ENCODE assay signal across 10 mouse cellular contexts in the genomic region with DNA sequence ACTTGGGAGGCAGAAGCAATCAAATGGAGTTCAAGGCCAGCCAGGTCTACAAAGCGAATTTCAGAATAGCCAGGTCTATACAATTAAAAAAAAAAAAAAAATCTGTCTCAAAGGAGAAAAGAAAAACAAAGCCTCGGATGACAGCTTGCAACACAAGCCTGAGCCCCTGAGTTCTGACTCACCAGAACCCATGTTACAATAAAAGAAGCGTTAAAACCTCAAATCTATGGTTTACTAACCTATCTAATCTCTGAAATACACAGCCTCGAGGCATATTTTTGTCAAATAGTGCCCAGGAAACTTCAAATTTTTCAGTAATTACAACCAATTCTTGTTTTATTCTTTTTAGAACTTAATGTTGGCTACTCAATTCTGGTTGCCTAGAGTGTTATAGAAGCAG. TPM values are rescaled to one million over a fixed set of nuclear protein-coding genes. Genes with fewer than 3 reads are reported as not detected.
DNase-seq lines count a peak whose midpoint lies in the region; ATAC-seq and TF ChIP-seq lines count a peak whose summit lies in the region.
"Had no signal": no experiment of that assay in that cellular context is flagged by ENCODE, and none has a peak within 500 bp of the region (broad histone marks: within the 10 kb centered on the region; RNA-seq: fewer than 3 reads in every experiment).

No protein-coding gene starts in this region.

- H3K4me1 ChIP-seq in heart, embryonic 11.5 days (ENCODE audit: control insufficient read depth, insufficient read depth, low read length): peaks cover 6% of the 10 kb centered on the region; the same call in 1 of the 2 replicates
- no peaks in the 10 kb centered on the region for H3K4me1 ChIP-seq in lung, postnatal 0 days (ENCODE audit: insufficient read depth, low read depth, low read length)
- peaks cover 43% of the 10 kb centered on the region for H3K4me1 ChIP-seq in liver, embryonic 12.5 days
- H3K4me1 ChIP-seq in stomach, postnatal 0 days (replicated peaks; ENCODE audit: control insufficient read depth, insufficient read depth): no peaks in the 10 kb centered on the region
- no peaks in the 10 kb centered on the region; the same call in 1 of the 2 replicates for H3K4me1 ChIP-seq in kidney, adult 2 months (ENCODE audit: control insufficient read depth, insufficient read depth, low read length)

- H3K27ac ChIP-seq in heart, embryonic 11.5 days (ENCODE audit: low read depth, low read length): no peak overlapping the region
- peak overlapping the region; percentile 100 for H3K27ac ChIP-seq in lung, postnatal 0 days (ENCODE audit: low read length)
- H3K27ac ChIP-seq in liver, embryonic 12.5 days: peak overlapping the region; percentile 91
- H3K27ac ChIP-seq in stomach, postnatal 0 days (replicated peaks): no peak overlapping the region
- H3K27ac ChIP-seq in kidney, adult 2 months (ENCODE audit: insufficient read depth, low read depth, low read length): no peak overlapping the region

- H3K27me3 ChIP-seq in heart, embryonic 11.5 days (ENCODE audit: control insufficient read depth, insufficient read depth, low read length): no peaks in the 10 kb centered on the region
- H3K27me3 ChIP-seq in lung, postnatal 0 days (replicated peaks; ENCODE audit: insufficient read depth, low read length): no peaks in the 10 kb centered on the region
- no peaks in the 10 kb centered on the region; the same call in 1 of the 2 replicates for H3K27me3 ChIP-seq in liver, embryonic 12.5 days (replicated peaks)
- H3K27me3 ChIP-seq in stomach, postnatal 0 days (ENCODE audit: control insufficient read depth, insufficient read depth, low read length): no peaks in the 10 kb centered on the region
- H3K27me3 ChIP-seq in kidney, adult 2 months (replicated peaks; ENCODE audit: control insufficient read depth, insufficient read depth, low read length): no peaks in the 10 kb centered on the region

- intact Hi-C loops in heart, postnatal 25 days (cut with DNase I): no loop called here

- no peak overlapping the region for H3K4me3 ChIP-seq in heart, embryonic 11.5 days (ENCODE audit: low read depth, low read length)
- peak overlapping the region; percentile 99; the same call in 1 of the 2 replicates for H3K4me3 ChIP-seq in lung, postnatal 0 days (ENCODE audit: low read depth, low read length)
- peak overlapping the region; percentile 100 for H3K4me3 ChIP-seq in liver, embryonic 12.5 days
- peak overlapping the region; percentile 98; the same call in 1 of the 2 replicates for H3K4me3 ChIP-seq in stomach, postnatal 0 days (ENCODE audit: low read depth, low read length)
- no peak overlapping the region for H3K4me3 ChIP-seq in kidney, adult 2 months (ENCODE audit: insufficient read depth, low read depth, low read length)

- H3K36me3 ChIP-seq in heart, embryonic 11.5 days (ENCODE audit: control insufficient read depth, insufficient read depth, low read length): no peaks in the 10 kb centered on the region
- H3K36me3 ChIP-seq in lung, postnatal 0 days (ENCODE audit: insufficient read depth, low read length): no peaks in the 10 kb centered on the region
- H3K36me3 ChIP-seq in liver, embryonic 12.5 days: no peaks in the 10 kb centered on the region
- H3K36me3 ChIP-seq in stomach, postnatal 0 days (ENCODE audit: control insufficient read depth, insufficient read depth, low read length): no peaks in the 10 kb centered on the region
- H3K36me3 ChIP-seq in kidney, adult 2 months (ENCODE audit: control insufficient read depth, insufficient read depth, low read length): no peaks in the 10 kb centered on the region

- no peak for DNase-seq in heart, postnatal 25 days (ENCODE audit: low spot score)
- no peak for DNase-seq in lung, postnatal 0 days (ENCODE audit: low spot score)
- no peak for DNase-seq in lung, postnatal 25 days (ENCODE audit: low spot score)
- DNase-seq in stomach, postnatal 0 days (ENCODE audit: low spot score): no peak
- DNase-seq in cerebellum, postnatal 25 days: no peak
- DNase-seq in kidney, adult 2 months: no peak
- DNase-seq: kidney, postnatal 10 days; lung, adult 18-20 months had no signal

- ATAC-seq in heart, embryonic 11.5 days (replicated peaks; ENCODE audit: insufficient number of reproducible peaks, low FRiP score, low TSS enrichment): no peak
- ATAC-seq in lung, postnatal 0 days: no peak
- no peak for ATAC-seq in liver, embryonic 12.5 days
- no peak for ATAC-seq in stomach, postnatal 0 days (ENCODE audit: low FRiP score, low TSS enrichment)

- H3K4me2 ChIP-seq in heart, embryonic 11.5 days: peak overlapping the region; percentile 22; the same call in 1 of the 2 replicates
- peak overlapping the region; percentile 87 for H3K4me2 ChIP-seq in lung, postnatal 0 days (replicated peaks; ENCODE audit: low read depth, low read length)
- H3K4me2 ChIP-seq in liver, embryonic 12.5 days: peak overlapping the region; percentile 88
- H3K4me2 ChIP-seq in stomach, postnatal 0 days (replicated peaks; ENCODE audit: low read depth): no peak overlapping the region

- TF ChIP-seq CTCF in lung, postnatal 0 days (IDR thresholded peaks at IDR 0.05): no peak
- TF ChIP-seq CTCF in stomach, postnatal 0 days (IDR thresholded peaks at IDR 0.05; ENCODE audit: low read depth): no peak
- no peak for TF ChIP-seq CTCF in kidney, adult 2 months (conservative IDR thresholded peaks at IDR 0.05; ENCODE audit: insufficient read depth, insufficient read length, low read depth, low read length)

- no peaks in the 10 kb centered on the region for H3K9me3 ChIP-seq in heart, embryonic 11.5 days (replicated peaks; ENCODE audit: control insufficient read depth, low read length)
- no peaks in the 10 kb centered on the region for H3K9me3 ChIP-seq in lung, postnatal 0 days (ENCODE audit: low read length)
- H3K9me3 ChIP-seq in liver, embryonic 12.5 days (replicated peaks): no peaks in the 10 kb centered on the region
- no peaks in the 10 kb centered on the region for H3K9me3 ChIP-seq in stomach, postnatal 0 days (ENCODE audit: control insufficient read depth, low read length)

- H3K9ac ChIP-seq in heart, embryonic 11.5 days (ENCODE audit: low read depth, low read length): 0 out of 2 replicates have a peak overlapping the region, but pooled peaks have one; percentile 22
- H3K9ac ChIP-seq in lung, postnatal 0 days (replicated peaks; ENCODE audit: low read depth): no peak overlapping the region
- H3K9ac ChIP-seq in liver, embryonic 12.5 days: peak overlapping the region; percentile 100
- H3K9ac ChIP-seq in stomach, postnatal 0 days (ENCODE audit: low read length): no peak overlapping the region

- no peak for TF ChIP-seq EP300 in lung, postnatal 0 days (IDR thresholded peaks at IDR 0.05)
- TF ChIP-seq EP300 in stomach, postnatal 0 days (optimal IDR thresholded peaks at IDR 0.05): no peak

- WGBS in heart, embryonic 11.5 days (ENCODE audit: insufficient replicate concordance): 43% methylated on average over 4 of the region's 4 CpGs
- WGBS in lung, postnatal 0 days: 51% methylated on average over 4 of the region's 4 CpGs
- WGBS in liver, embryonic 12.5 days (ENCODE audit: insufficient replicate concordance): 32% methylated on average over 4 of the region's 4 CpGs
- WGBS in stomach, postnatal 0 days: 42% methylated on average over 4 of the region's 4 CpGs
- 50% methylated on average over 4 of the region's 4 CpGs for WGBS in kidney, adult 2 months

- TF ChIP-seq POLR2A in kidney, adult 2 months (IDR thresholded peaks at IDR 0.05; ENCODE audit: low read depth, low read length): no peak

RNA-seq across cellular contexts. Expression of gene Kdm7a, which starts 2.1 kb away (rescaled TPM):
- 5.2 and 5.8 TPM in 2 replicates for polyA plus RNA-seq in heart, embryonic 11.5 days (2014; fragmentation: Nextera tagmentation; extraction: Ambion mirVana)
- total RNA-seq in heart, postnatal 25 days (2021): 10 to 100 TPM; 17.2 to 19.9 TPM
- 5.1 and 6.7 TPM in 2 replicates for polyA plus RNA-seq in lung, postnatal 0 days (2015; fragmentation: Nextera tagmentation; extraction: Ambion mirVana)
- polyA plus RNA-seq in liver, embryonic 12.5 days (2016; fragmentation: Nextera tagmentation; extraction: Ambion mirVana): 13.8 and 15.6 TPM in 2 replicates
- 2.5 and 2.6 TPM in 2 replicates for polyA plus RNA-seq in stomach, postnatal 0 days (2015; fragmentation: Nextera tagmentation; extraction: Ambion mirVana)
- polyA plus RNA-seq in kidney, adult 2 months (2012; rRNA removed): 2.3 and 2.8 TPM in 2 replicates

Comparison
In these comparisons a context has a peak if more than half of its experiments do, and no peak if none do; other contexts are left out.
1. H3K27ac ChIP-seq: peak in lung, postnatal 0 days (single experiment) and liver, embryonic 12.5 days (single experiment); none in heart, embryonic 11.5 days (single experiment), stomach, postnatal 0 days (single experiment) and kidney, adult 2 months (single experiment).
2. H3K4me3 ChIP-seq: peak in lung, postnatal 0 days (single experiment), liver, embryonic 12.5 days (single experiment) and stomach, postnatal 0 days (single experiment); none in heart, embryonic 11.5 days (single experiment) and kidney, adult 2 months (single experiment).
3. H3K9ac ChIP-seq: peak in heart, embryonic 11.5 days (single experiment) and liver, embryonic 12.5 days (single experiment); none in lung, postnatal 0 days (single experiment) and stomach, postnatal 0 days (single experiment).